Mouse (Mus musculus): ENCODE results near the gene Wdfy3.

DNA sequence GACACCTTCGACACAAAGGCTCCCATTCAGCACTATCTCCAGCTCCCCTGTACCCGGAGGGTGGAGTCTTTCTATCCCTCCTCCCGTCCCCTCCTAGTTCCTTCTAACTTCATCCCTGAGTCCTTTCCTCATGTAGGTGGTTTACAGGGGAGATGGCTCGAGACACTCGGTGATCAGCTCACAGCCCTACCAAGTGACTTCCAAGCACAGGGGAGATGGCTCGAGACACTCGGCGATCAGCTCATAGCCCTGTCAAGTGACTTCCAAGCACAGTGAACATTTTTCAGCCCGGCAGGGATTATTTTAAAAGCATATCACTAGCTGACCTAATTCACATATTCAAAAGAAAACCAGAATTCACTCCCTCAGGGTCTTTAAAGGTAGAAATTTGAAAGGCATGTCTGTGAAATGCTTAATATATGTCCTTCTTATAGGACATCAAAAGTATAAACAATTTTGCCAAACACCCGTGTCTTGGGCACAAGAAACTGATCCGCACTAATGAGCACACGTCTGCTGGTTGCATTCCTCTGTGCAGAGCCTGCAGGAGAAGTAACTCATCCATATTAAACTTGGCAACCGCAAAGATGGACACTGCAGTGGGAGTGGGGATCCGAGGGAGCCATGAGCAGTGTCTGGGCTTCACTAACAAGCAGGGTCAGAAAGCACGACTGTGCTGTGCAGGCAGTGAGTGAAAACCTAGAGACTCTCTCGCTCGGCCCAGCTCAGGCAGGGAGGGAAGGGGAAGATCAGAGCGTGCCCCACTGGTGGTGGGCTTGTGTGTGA is 207.7 kb downstream of the Wdfy3 start:
- TF ChIP-seq CHD2 (IDR thresholded peaks at IDR 0.05; ENCODE audit: low read depth, low read length) (no peak), ZNF384 (IDR thresholded peaks at IDR 0.05; ENCODE audit: low read depth, low read length) (no peak), HCFC1 (IDR thresholded peaks at IDR 0.05; ENCODE audit: borderline replicate concordance, insufficient read depth, low read length) (no peak), ZC3H11A (IDR thresholded peaks at IDR 0.05; ENCODE audit: borderline replicate concordance, low read depth, low read length) (no peak), MAFK (IDR thresholded peaks at IDR 0.05; ENCODE audit: insufficient read depth, low read depth, low read length) (no peak)
